Mouse (Mus musculus) midbrain, embryonic 14.5 days (tissue): ENCODE results near the gene Gm10972. TPM values are rescaled to one million over a fixed set of nuclear protein-coding genes. Genes with fewer than 3 reads are reported as not detected.
"Not testable (repeated sequence)": the region's sequence is repeated elsewhere in the genome, so short reads cannot be mapped to it uniquely, and the experiment has no call there.

Source experiments
- ATAC-seq: fragments of 200-750 bp; cut with Nextera tagmentation; 2 replicates; pipeline ENCODE4 v1.8.0; 2017; ENCODE audit warnings: moderate number of reproducible peaks, moderate library complexity; ENCODE audit not compliant: low FRiP score, low TSS enrichment
- DNase-seq: peaks from one replicate; pipeline ENCODE4 v3.0.0-alpha.2; 2015
- H3K27ac ChIP-seq: fragments of 300-500 bp; sonication (generic); replicated peaks from 2 replicates; pipeline ENCODE4 v1.5.1; 2014; ENCODE audit warnings: mild to moderate bottlenecking, low read depth, low read length, moderate library complexity
- H3K27me3 ChIP-seq: fragments of 300-500 bp; sonication (generic); 2 replicates; pipeline ENCODE4 v1.6.1; 2014; ENCODE audit warnings: low read length, control low read depth, mixed read lengths; ENCODE audit not compliant: control insufficient read depth, insufficient read depth
- H3K36me3 ChIP-seq: fragments of 300-500 bp; sonication (generic); 2 replicates; pipeline ENCODE4 v1.6.1; 2014; ENCODE audit warnings: low read length, control low read depth; ENCODE audit not compliant: control insufficient read depth, insufficient read depth
- H3K4me1 ChIP-seq: fragments of 300-500 bp; sonication (generic); 2 replicates; pipeline ENCODE4 v1.6.1; 2014; ENCODE audit warnings: mild to moderate bottlenecking, antibody characterized with exemption, low read length, control low read depth; ENCODE audit not compliant: control insufficient read depth, insufficient read depth
- H3K4me2 ChIP-seq: fragments of 300-500 bp; sonication (generic); 2 replicates; pipeline ENCODE4 v1.6.1; 2014; ENCODE audit warnings: mild to moderate bottlenecking, low read length, moderate library complexity
- H3K4me3 ChIP-seq: fragments of 300-500 bp; sonication (generic); replicated peaks from 2 replicates; pipeline ENCODE4 v1.5.1; 2014; ENCODE audit warnings: low read depth, low read length
- H3K9ac ChIP-seq: fragments of 300-500 bp; sonication (generic); replicated peaks from 2 replicates; pipeline ENCODE4 v1.6.1; 2014; ENCODE audit warnings: mild to moderate bottlenecking, low read length, moderate library complexity
- H3K9me3 ChIP-seq: fragments of 300-500 bp; sonication (generic); 2 replicates; pipeline ENCODE4 v1.6.1; 2016; ENCODE audit warnings: low read length, control low read depth, mixed read lengths; ENCODE audit not compliant: control insufficient read depth
- WGBS: fragments of 180-500 bp; shearing (Covaris S2); extraction: QIAGEN DNeasy Blood & Tissue Kit; methylation state at CpG from one replicate; pipeline ENCODE4 v1.1.7; 2014; 5-methylcytosine and 5-hydroxymethylcytosine counted together
- polyA plus RNA-seq: library from polyadenylated mRNA; unstranded; fragments of >200 nt; fragmentation: Nextera tagmentation; extraction: Ambion mirVana; gene quantifications from 2 replicates; pipeline ENCODE4 v1.2.1, GENCODE M21; 2014

The Gm10972 gene
- not detected in 2 replicates for polyA plus RNA-seq

- not testable (repeated sequence) for ATAC-seq, H3K36me3 ChIP-seq, H3K4me2 ChIP-seq, DNase-seq, H3K4me1 ChIP-seq, H3K9me3 ChIP-seq, H3K4me3 ChIP-seq, H3K9ac ChIP-seq, H3K27ac ChIP-seq, H3K27me3 ChIP-seq
- 79% methylated on average over 2 of the region's 2 CpGs for WGBS
These were observed at the start of gene Gm10972 for GRCm38 (mm10) chr3:94642495-94643162. TSS of gene Gm10972 (plus strand) at chr3:94643112.

- H3K9me3 ChIP-seq: no peaks in the 10 kb centered on the region
- 96% methylated on average over 6 of the region's 6 CpGs for WGBS
- ATAC-seq: no peak
These were observed 47.0 kb upstream of the Gm10972 start for GRCm38 (mm10) chr3:94595871-94596287.

DNA sequence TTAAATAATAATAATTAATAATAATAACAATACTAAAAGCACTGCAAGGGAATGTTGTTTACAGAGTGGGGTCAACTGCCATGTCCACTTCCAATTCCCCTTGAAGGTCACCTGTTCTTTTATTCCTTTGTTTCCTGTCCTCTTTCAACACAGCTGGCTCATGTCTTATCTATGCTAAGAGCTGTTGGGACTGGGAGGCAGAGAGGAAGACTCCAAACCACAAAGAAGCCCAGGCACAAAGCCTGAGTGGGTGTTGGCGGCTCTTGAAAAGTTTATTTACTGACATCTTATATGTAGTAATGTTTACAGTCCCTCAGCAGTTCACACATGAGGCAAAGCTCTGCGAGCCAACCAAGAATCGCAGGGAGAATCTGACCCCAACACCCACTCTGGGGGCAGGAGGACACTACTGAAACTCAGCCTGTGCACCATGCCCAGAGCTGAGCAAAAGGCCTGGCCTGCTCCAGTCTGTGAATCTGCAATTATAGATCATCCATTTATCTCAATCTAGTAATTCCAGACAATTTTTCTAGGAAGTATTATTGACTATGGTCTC, 45.6 kb upstream of the Gm10972 start:
- Histone ChIP-seq H3K9ac (no peak overlapping the region), H3K4me1 (no peaks in the 10 kb centered on the region), H3K27me3 (no peaks in the 10 kb centered on the region), H3K27ac (no peak overlapping the region), H3K9me3 (no peaks in the 10 kb centered on the region), H3K4me2 (no peak overlapping the region), H3K36me3 (no peaks in the 10 kb centered on the region), H3K4me3 (no peak overlapping the region)
- ATAC-seq: no peak
- DNase-seq: no peak
- WGBS: 89% methylated on average over 3 of the region's 3 CpGs

More at GRCm38 (mm10) chr3:94595871-94596287, 47.0 kb upstream of the Gm10972 start:
- Histone ChIP-seq H3K4me2 (no peak overlapping the region), H3K4me1 (no peaks in the 10 kb centered on the region), H3K27ac (no peak overlapping the region), H3K27me3 (no peaks in the 10 kb centered on the region), H3K4me3 (no peak overlapping the region), H3K9ac (no peak overlapping the region), H3K36me3 (no peaks in the 10 kb centered on the region)
- no peak for DNase-seq

- Histone ChIP-seq H3K36me3 (no peaks in the 10 kb centered on the region), H3K9me3 (no peaks in the 10 kb centered on the region), H3K4me2 (no peak overlapping the region), H3K9ac (no peak overlapping the region), H3K27ac (no peak overlapping the region), H3K4me3 (no peak overlapping the region), H3K27me3 (no peaks in the 10 kb centered on the region), H3K4me1 (no peaks in the 10 kb centered on the region)
- no peak for ATAC-seq
- 3% methylated on average over 4 of the region's 4 CpGs for WGBS
- peak; percentile 86 for DNase-seq
These were observed 41.0 kb upstream of the Gm10972 start for GRCm38 (mm10) chr3:94601959-94602358.

- Histone ChIP-seq H3K36me3 (no peaks in the 10 kb centered on the region), H3K4me1 (no peaks in the 10 kb centered on the region), H3K27me3 (no peaks in the 10 kb centered on the region), H3K4me3 (no peak overlapping the region), H3K4me2 (no peak overlapping the region), H3K9me3 (no peaks in the 10 kb centered on the region), H3K9ac (no peak overlapping the region), H3K27ac (no peak overlapping the region)
- no peak for DNase-seq
- ATAC-seq: no peak
- WGBS: 93% methylated on average over 3 of the region's 3 CpGs
These were observed 33.3 kb upstream of the Gm10972 start for GRCm38 (mm10) chr3:94609621-94610020.

DNA sequence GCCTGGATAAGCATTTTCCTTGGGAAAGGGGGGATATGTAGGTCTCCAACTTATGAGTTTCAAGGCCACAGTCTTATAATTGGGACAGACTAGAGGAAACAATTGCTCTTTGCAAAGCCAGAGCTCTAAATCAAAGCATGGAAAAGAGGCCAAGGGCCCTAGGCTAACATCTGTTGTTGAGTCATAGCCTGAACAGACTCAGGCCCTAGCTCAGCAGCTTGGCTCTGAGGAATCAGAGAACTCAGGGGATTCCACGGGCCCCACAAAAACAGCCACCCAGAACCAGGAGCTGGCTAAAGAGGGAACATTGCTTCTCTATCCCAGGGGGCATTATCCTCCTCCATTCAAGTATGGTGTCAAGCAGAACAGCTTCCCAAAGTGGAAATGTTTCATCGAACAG, 32.3 kb upstream of the Gm10972 start:
- no peak overlapping the region for H3K9ac ChIP-seq
- H3K4me1 ChIP-seq: no peaks in the 10 kb centered on the region
- H3K36me3 ChIP-seq: no peaks in the 10 kb centered on the region
- WGBS: 72% methylated on average over 2 of the region's 2 CpGs
- ATAC-seq (no peak), DNase-seq (no peak)
- H3K4me2 ChIP-seq: no peak overlapping the region
- H3K9me3 ChIP-seq: no peaks in the 10 kb centered on the region
- H3K27ac ChIP-seq: no peak overlapping the region
- H3K27me3 ChIP-seq: no peaks in the 10 kb centered on the region
- H3K4me3 ChIP-seq: no peak overlapping the region

DNA sequence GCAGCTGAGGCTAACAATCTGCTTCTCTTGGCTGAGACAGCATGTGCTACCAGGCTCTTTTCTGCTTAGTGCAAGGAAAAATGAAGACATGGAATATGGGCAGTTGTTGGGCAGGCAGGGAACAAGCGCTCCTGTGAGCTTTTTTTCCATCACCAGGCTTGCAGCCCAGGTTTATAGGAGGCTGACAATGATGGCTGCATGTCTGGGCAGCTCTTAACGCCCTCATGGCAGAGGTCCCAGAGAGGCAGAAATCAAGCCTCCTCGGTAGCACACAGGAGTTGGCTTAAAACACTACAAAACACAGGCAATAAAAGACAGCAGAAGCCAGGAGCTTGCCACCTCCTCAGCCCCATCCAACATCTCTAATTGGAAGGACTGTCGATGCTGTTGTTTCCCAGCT, 31.6 kb upstream of the Gm10972 start:
- no peak overlapping the region for H3K4me2 ChIP-seq
- no peak overlapping the region for H3K9ac ChIP-seq
- ATAC-seq (no peak), DNase-seq (no peak)
- no peaks in the 10 kb centered on the region for H3K4me1 ChIP-seq
- no peak overlapping the region for H3K27ac ChIP-seq
- no peaks in the 10 kb centered on the region for H3K36me3 ChIP-seq
- WGBS: 65% methylated on average over 4 of the region's 4 CpGs
- H3K27me3 ChIP-seq: no peaks in the 10 kb centered on the region
- H3K9me3 ChIP-seq: no peaks in the 10 kb centered on the region
- H3K4me3 ChIP-seq: no peak overlapping the region

DNA sequence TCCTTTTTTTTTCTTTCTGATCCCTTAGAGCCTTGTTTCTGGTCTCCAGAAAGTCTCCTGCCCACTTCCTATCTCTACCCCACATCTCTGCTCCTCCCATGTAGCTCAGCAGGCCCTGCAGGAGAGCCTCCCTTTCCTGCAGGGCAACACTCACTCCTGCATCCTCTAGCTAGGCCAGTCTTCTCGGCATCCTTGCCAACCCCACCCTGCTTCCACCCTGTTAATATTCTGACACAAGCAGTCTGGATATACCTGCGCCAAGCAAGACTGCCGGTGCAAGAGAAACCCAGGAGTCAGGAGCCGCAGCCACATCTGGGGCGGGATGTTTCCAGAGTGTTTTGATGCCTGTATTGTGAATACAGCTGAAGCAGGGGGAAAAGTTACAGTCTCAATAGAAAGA, 31.1 kb upstream of the Gm10972 start:
- 86% methylated on average over 5 of the region's 5 CpGs for WGBS
- H3K4me2 ChIP-seq: no peak overlapping the region
- H3K36me3 ChIP-seq: no peaks in the 10 kb centered on the region
- no peak overlapping the region for H3K9ac ChIP-seq
- H3K27me3 ChIP-seq: no peaks in the 10 kb centered on the region
- no peak overlapping the region for H3K27ac ChIP-seq
- no peaks in the 10 kb centered on the region for H3K4me1 ChIP-seq
- DNase-seq (no peak), ATAC-seq (no peak)
- no peak overlapping the region for H3K4me3 ChIP-seq
- no peaks in the 10 kb centered on the region for H3K9me3 ChIP-seq

- DNase-seq (no peak), ATAC-seq (no peak)
- no peak overlapping the region for H3K9ac ChIP-seq
- no peak overlapping the region for H3K27ac ChIP-seq
- H3K36me3 ChIP-seq: no peaks in the 10 kb centered on the region
- no peak overlapping the region for H3K4me2 ChIP-seq
- H3K4me1 ChIP-seq: no peaks in the 10 kb centered on the region
- WGBS: 86% methylated on average over 1 of the region's 1 CpGs
- H3K27me3 ChIP-seq: no peaks in the 10 kb centered on the region
- no peaks in the 10 kb centered on the region for H3K9me3 ChIP-seq
- H3K4me3 ChIP-seq: no peak overlapping the region
These were observed 30.6 kb upstream of the Gm10972 start for GRCm38 (mm10) chr3:94612274-94612673.
